Mouse (Mus musculus): ENCODE measurements at regions not wholly inside any gene's neighbourhood (a gene's known extent, or its start where the extent isn't known, plus 50 kb on each side); places are given as distances from the start of the nearest gene placed in this dataset.

DNA sequence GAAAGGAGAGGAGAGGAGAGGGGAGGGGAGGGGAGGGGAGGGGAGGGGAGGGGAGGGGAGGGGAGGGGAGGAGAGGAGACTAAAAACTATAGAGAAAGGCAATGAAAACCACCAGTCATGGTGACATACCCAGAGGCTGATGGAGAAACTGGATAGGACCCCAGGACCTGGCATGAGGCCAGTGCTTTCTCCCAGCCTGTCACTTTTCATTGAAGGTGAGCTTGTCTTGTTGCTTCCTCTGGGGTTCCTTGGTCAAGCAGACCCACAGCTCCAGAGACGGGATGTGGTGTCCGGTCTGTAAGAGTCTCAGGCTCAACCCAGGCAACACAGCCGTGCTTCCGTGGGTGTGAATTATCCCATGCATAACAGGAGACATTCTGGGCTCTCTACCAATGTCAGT lies 69.8 kb upstream of the Egln3 start:
- no peak for DNase-seq (ENCODE audit: low spot score in 2 of 2)

DNA sequence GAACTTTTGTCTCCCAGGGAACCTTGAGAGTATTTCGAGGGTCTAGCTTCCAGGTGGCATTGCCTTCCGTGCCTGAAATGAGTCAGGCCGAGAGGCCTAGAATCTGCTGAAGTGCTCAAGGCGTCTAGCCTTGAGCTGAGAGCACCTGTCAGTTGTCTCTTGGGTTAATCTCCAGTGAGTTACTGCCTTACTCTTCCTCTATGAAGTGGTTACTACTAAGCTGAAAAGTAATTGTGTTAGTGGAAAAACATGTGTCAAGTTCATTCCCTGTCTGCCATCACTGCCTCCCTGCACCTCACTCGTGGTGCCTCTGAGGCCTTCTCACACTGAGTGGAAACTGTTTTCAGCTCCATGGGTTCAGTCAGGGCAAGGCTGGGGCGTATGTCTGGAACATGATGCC lies 69.0 kb upstream of the Egln3 start:
- no peak for DNase-seq (ENCODE audit: low spot score in 2 of 2)

- DNase-seq (ENCODE audit: low spot score in 2 of 2), result no peak
Observed at GRCm38 (mm10) chr12:54272226-54272625, 68.6 kb upstream of the Egln3 start.

GRCm38 (mm10) chr12:54265852-54266251 lies 62.2 kb upstream of the Egln3 start:
- no peak for DNase-seq (ENCODE audit: low spot score in 2 of 2)

DNA sequence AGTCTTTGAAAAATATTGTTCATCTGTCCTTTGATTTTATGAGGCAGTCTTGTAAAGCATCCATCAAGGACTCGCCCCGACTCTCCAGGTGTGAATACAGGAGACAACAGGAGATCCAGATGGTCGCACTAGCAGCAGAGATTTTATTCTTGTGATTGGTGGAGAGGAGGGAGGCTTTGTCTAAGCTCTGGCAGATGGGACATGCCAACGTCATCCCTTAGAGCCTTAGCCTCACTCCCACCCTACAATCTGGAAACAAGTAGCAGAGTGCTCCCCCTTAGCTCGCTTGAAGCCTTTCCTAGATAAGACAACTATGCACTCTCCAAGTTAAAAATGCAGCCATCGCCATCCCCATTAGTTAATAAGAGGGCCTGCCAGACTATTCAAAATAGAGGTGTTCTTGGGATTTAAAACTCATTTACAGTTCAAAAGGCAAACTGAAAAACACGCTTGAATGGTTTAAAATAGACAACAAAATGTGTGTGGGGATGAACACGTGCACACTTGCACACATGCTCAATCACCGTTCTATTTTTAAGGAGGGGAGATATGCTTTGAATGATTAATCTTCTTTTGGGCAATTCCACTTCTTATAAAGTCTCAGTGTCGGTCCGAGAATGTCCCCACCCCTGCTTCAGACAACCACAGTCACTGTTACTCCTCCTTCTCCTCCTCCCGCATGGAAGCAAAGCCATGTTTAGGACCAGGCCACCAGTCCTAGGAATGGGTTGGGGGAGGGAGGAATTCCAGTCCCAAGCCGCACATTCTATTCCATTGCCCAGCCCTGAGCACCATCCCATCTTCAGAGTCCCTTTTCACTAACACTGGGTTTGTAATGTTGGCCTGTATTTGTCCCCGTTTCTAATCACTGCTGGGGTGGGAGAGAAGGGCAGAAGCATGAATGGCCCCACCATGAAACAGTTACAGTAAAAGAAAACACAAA lies 61.5 kb upstream of the Egln3 start:
- DNase-seq (ENCODE audit: low spot score in 2 of 2), result peak in 1 of 2 experiments; percentile 8

GRCm38 (mm10) chr12:54264418-54264733 lies 60.7 kb upstream of the Egln3 start:
- DNase-seq (ENCODE audit: low spot score in 2 of 2), result no peak

GRCm38 (mm10) chr12:54263733-54264417 lies 60.2 kb upstream of the Egln3 start:
- DNase-seq (ENCODE audit: low spot score in 2 of 2), result no peak

DNA sequence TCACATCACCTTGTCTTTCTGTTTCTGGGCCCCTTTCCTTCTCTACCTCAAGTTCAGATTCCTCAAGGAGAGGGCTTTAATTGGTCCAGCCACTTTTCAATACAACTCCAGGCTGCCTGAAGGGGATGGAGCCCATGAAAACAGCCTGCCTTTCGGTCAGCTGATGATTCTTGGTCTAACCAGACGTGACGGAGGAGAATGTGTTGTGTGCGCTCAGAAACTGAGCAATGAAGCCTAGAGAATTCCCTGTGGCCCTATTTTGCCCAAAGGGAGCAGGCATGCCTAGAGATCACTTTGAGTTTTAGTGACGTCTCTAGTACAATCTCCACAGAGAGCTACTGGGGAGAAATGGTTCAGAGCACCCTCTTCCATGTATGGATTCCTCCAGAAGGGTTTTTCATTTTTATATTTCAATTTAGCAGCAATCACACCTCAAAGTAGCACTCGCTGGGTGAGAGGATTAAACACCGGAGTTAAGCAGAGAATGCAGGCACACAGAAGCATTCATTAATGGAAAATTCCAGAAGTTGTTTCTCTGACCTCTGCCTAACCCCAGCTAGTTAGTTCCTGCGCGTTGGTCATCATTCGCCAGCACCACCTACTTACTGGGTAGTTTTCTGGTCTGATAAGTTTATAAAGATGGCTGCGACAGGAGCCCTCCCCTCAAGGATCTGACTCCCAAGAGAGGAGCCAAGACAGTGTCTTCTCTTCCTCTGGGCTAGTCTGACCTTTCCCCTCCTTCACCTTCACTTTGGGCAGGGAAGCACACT lies 58.8 kb upstream of the Egln3 start:
- no peak for DNase-seq (ENCODE audit: low spot score in 2 of 2)

DNA sequence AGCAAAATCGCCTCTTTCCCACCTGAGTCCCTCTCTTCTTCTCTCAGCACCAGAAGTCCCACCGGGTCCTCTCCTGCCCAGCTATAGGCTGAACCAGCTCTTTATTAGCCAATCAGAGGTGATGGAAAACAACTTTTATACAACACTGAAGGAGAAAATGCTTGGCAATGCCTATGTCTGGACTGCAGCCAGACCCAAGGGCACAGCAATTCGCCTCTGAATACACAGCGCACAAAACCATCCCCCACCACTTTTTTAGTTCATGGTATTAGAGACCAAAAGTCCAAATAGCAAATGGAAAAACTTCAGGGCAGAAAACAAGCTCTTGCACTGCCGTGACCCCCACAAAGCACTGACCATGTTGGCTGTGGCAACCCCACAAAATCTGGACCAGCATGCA lies 57.8 kb upstream of the Egln3 start:
- no peak for DNase-seq (ENCODE audit: low spot score in 2 of 2)

- no peak for DNase-seq (ENCODE audit: low spot score in 2 of 2)
Observed at GRCm38 (mm10) chr12:54260502-54260901, 56.8 kb upstream of the Egln3 start.

- DNase-seq (ENCODE audit: low spot score in 2 of 2), result no peak
Observed at GRCm38 (mm10) chr12:54257776-54258433, 54.2 kb upstream of the Egln3 start.

GRCm38 (mm10) chr12:54256506-54257128 lies 53.0 kb upstream of the Egln3 start:
- no peak for DNase-seq (ENCODE audit: low spot score in 2 of 2)

Data from left cerebral cortex, adult 9 months (tissue).